Mouse (Mus musculus) ovary, adult 18-20 months (tissue): ENCODE data around the gene Dab2ip.
A peak's percentile ranks its signal among the peaks of the same experiment; 100 is the strongest.

ENCODE experiments used
- DNase-seq: peaks from one replicate; pipeline ENCODE4 v3.0.0; 2022; ENCODE audit warnings: low spot score, mixed read lengths

Gene Dab2ip

DNA sequence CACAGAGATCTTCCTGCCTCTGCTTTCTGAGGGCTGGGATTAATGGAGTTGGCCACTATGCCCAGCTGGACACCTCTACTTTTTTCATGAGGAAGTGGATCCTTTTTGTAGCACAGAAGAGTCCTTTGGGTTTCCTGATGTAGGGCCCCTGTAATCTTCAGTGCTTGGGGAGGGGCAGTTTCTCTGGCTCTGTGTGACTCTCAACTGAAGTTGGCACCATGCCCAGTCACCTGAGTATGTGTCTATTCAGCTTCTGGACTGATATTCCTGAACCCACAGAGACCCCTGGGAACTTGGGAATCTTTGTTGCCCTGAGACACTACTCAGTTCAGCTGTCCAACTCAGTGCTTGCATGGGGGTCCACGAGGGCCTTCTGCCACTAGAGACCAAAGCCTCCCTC, 37.0 kb downstream of the Dab2ip start:
- DNase-seq = no peak

GRCm38 (mm10) chr2:35595718-35596117, 37.7 kb downstream of the Dab2ip start:
- no peak for DNase-seq

- no peak for DNase-seq
Measured at GRCm38 (mm10) chr2:35596796-35597195, 38.7 kb downstream of the Dab2ip start.

DNA sequence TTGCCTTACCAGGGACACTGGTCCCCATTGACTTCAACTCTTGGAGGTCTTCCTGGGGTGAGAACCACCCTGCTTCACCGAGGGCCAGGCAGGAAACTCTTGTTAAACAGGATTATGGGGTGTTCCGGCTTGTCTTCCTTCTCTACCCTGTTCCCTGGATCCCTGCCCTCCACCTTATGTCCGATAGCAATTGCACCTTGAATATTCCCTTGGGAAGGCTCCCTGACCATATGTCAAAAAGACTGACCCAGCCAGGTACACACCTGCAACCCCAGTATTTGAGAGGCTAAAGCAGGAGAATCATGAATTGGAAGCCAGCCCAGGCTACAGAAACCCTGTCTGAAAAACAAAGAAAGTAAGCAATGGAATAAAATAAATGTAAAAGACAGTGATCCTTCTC, 40.8 kb downstream of the Dab2ip start:
- DNase-seq = no peak

- DNase-seq = no peak
Measured at GRCm38 (mm10) chr2:35601665-35602064, 43.6 kb downstream of the Dab2ip start.

DNA sequence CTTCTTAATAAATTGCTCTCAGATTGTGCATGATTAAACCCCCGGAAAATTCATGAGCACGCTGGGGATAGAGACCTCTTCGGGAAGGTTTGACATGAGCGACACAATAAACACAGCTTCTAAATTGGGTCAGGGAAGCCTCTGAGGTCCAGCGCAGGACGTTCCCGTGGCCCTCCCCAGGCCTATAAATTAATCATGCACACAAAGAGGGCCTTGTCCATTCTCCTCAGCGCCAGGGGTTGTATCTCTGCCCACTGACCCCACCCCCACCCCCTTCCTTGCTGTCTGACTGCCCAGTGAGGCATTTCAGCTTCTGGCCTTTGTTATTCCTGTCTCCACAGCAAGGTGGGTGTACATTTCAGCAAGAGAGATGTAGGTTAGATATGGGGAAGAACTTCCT, 49.4 kb downstream of the Dab2ip start:
- no peak for DNase-seq

DNA sequence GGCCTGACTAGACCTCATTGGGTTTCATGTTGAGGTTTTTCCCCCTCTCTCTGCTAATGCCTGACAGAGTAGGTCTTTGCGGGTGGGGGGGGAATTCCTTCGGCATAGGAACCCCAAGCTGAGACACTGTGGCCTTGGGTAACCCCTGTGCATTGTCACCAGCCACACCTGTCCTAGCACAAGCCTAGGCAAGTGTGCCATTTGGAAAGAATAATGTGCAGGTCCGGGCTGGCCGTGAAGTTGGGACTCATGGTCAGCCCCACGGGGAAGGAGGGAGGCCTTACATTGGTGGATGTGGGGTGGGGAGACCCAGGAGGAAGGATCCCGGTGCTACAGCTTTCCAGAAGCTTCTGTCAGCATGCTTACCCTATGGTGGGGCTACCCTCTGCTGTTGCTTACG, 50.8 kb downstream of the Dab2ip start:
- DNase-seq = no peak

DNA sequence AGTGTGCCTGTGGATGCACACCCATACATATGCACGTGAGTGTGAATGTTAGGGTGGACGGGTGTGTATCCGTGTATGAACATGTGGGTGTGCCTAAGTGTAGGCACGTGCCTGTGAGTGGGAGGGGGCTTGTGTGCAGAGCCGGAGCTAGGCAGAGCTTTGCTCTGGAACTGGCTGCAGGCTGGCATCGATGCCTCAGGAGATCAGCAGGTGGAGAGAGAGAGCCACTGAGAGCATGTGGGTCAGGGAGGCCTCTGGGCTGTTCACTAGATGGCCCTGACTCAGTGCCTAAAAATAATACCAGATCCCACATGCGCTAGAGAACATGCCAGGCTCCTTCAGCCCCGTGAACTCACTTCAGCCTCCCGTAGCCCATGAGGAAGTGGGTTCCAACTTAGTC, 51.3 kb downstream of the Dab2ip start:
- no peak for DNase-seq

- DNase-seq = no peak
Measured at GRCm38 (mm10) chr2:35610168-35610951, 52.3 kb downstream of the Dab2ip start.

- no peak for DNase-seq
Measured at GRCm38 (mm10) chr2:35610976-35611375, 52.9 kb downstream of the Dab2ip start.

DNA sequence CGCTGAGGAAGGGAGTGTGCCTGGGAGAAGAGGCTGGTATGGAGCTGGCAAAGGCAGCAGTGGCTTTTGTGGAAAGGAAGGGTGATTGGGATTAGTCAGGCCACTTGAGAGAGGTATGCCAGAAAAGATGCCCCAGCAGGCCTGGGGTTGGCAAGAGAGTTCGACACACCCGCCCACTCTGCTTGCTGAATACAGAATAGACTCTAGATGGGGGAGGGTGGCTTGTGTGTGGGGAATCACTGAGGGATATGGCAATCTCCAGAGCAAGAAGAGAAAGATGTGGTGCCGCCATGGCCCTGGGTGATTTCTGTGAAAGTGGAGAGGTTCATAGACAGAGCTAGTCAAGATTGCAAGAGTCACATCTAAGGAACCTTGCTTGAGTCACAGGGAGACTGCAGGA, 53.6 kb downstream of the Dab2ip start:
- no peak for DNase-seq

DNA sequence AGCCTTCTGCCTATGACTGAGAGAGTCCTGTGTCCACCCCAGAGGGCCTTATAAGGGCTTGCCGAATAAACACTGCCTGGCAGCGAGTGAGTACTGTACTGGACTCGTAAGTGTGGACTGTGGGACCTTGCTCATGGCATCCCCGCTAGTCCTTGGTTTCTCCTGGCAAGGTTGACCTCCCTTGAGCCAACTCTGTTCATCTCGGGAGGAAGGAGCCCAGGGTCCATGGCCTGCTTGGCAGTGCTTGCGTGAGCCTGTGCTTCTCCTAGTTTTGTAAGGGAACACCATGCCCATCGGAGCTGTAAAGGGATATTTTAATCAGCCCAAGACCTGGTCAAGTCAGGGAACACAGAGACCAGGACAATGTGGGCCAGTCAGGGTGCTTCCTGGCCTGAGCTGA, 54.2 kb downstream of the Dab2ip start:
- no peak for DNase-seq

- peak; percentile 30 for DNase-seq
Measured at GRCm38 (mm10) chr2:35613946-35614353, 55.9 kb downstream of the Dab2ip start.

- no peak for DNase-seq
Measured at GRCm38 (mm10) chr2:35614411-35614810, 56.3 kb downstream of the Dab2ip start.

DNA sequence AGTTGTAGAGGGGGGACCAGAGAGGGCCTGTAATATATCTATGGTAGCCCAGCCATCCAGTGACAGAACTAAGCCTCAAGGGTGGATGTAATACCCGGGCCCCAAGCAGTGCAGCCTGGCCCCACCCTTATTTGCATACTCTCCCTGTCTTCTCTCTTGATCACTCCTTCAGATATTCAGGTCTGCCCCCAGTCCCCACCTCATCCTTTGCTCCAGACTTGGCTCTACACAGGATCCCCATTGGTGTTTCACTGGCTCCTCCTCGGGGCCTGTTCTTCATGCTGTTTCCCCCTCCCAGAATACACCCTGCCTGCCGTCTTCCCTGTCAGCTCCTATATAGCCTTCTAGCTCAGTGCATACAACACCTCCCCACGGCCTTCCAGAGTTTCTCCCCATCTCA, 57.3 kb downstream of the Dab2ip start:
- DNase-seq = no peak

GRCm38 (mm10) chr2:35615977-35616376, 57.9 kb downstream of the Dab2ip start:
- DNase-seq = no peak

GRCm38 (mm10) chr2:35616891-35617658, 59.0 kb downstream of the Dab2ip start:
- no peak for DNase-seq

GRCm38 (mm10) chr2:35618981-35619380, 60.9 kb downstream of the Dab2ip start:
- DNase-seq = no peak

DNA sequence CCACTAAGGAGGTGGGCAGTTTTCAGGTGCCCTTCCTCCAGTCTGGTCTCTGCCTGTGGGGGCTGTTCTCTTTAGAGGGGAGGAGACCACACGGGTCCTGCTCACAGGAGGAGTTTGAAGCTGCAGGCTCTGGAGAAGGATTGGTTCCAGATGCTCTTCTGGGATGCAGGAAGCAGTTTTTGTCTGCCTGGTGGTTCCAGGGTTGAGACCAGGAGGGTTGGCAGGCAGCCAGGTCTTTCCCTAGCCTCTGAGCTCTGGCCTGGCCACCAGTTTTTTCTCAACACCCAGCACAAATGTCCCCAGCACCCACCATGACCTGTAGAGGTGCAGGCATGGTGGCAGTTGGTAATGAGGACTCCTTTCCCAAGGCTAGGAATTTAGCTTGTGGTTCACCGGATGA, 61.5 kb downstream of the Dab2ip start:
- no peak for DNase-seq

DNA sequence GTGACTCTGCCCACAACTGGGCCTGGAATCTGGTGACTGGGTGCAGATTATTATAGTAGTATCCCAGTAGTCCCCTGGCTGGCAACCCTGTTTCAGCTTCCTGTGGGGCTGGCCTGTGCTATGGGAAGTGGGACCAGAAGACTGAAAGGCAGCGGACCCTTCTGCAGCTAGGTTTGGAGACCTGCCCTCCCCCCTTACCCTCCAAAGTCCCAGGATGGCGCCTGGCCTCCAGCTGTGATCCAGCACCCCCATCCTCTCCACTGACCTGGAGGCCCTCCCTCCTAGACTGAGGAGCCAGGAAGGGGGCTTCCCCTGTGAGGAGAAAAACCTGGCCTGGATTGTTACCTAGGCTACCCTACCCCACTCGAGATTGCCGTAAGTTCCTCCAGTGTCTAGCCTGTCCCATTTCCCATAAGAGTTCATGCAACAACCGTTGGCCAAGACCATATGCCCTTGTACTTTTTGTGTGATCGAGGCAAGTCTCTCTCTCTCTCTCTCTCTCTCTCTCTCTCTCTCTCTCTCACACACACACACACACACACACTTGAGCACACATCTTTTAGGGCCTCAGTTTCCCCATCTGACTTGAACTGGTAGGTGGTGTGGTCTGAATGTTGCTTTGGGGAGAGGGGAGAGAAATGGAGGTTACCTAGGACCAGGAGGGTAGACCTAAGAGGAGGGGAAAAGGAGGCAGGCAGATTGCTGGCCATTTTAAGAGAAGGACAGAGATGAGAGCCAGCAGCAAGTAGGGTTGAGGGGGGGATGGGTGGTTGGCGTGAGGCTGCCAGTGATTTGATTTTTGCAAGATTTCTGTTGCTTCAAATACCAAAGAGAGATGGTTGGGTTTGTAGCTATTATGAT, 62.5 kb downstream of the Dab2ip start:
- DNase-seq = no peak

DNA sequence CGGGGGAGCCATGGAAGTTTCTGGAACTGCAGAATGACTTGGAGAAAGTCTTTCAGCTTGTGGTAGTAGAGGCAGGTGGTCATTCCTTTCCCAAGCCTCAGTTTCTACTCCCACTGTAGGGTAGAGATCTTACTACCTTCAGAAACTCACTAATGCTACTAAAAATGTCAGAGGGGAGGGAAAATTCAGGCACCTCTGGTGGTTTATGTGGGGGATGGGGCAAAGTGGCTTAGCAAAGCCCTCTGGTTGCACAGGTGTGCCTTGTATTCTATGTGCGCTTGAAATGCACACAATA, 63.1 kb downstream of the Dab2ip start:
- DNase-seq = no peak

DNA sequence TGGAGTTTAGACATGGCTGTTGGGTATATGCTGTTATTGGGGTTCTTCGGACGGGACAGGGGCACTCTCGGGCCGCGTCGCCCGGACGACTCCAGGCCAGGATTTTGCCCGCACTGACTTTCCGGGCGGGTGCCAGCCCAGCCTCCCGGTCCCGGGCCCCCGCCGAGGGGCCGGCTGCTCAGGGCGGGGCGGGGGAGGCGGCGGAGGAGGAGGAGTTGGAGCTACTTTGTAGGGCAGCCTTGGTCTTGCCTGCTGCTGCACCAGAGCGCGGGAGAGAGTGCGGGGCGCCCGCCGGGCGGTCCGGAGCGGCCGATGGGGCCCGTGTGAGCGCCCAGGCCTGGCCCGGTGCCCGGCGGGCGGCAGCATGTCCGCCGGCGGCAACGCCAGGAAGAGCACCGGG, 63.7 kb downstream of the Dab2ip start:
- DNase-seq = peak; percentile 58
